Mouse (Mus musculus): ENCODE results near the gene Dhh. TPM values are rescaled to one million over a fixed set of nuclear protein-coding genes. Genes with fewer than 3 reads are reported as not detected.
A peak's percentile ranks its signal among the peaks of the same experiment; 100 is the strongest.

Dhh gene
- polyA plus RNA-seq, 1 experiment from 2014 or later: not detected

DNA sequence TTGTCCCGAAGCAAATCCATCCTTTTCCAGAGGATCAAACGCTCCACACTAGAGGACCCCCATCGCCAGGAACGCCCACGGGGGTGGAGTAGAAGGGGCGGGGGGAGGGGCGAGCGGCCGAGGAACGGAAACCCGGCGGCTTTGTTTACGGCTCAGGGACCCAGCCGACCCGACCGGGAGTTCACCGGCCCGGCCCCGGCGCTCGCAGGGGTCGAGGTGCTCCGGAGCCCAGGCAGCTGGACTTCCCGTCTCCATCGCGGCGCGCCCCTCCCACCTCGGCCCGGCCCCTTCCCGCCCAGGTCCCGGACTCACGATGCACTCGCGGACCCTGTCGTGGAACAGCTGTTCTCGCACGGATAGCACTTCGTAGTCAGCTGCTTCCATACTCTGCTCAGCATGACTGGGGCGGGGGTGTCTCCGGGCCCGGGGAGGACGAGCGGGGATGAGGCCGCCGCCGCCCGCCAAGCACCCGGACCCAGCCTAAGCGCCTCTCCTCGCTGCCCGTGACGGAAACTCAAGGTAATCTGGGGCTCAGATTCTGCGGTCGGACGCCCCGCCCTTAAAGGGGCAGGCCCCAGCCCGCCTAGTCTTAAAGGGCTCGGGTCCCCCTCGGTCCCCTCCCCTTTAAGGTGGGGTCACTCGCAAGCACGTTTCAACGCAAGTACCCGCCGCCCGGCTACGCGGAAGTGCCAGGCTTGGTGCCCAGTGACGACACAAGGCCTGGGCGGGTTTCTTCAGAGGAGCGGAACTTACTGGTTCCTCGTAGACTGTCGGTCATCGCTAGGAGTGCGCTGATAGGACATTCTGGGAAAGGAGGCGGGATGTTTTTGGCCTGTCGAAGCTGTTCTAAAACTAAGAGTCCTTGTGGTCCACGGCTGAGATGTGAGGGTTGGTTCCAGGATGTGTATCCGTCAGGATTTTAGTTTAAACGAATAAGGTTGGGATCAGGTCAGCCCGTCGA lies 19.5 kb upstream of the Dhh start, which contains the start of gene Lmbr1l:
Lmbr1l (minus strand) TSS at position 694 of the 961 bp plus-strand sequence.
- TF ChIP-seq CTCF (IDR thresholded peaks at IDR 0.05): no peak
- in situ Hi-C loops (cut with MboI; ENCODE audit: low pct_unique_long_range_greater_than_20kb): no loop called here
- ChIA-PET POLR2A (interaction anchor here (1.0 to 2.1 kb wide), 3 partner anchors 16 to 46 kb away, joined by 3 to 7 read pairs (median 3); partner anchors contain the start of genes Kmt2d and Tuba1b), CTCF (no interaction called here)
- peak; percentile 96 for DNase-seq (ENCODE audit: low read depth, low spot score)
- ATAC-seq: peak; percentile 95
- H3K27me3 ChIP-seq: no peaks in the 10 kb centered on the region

DNA sequence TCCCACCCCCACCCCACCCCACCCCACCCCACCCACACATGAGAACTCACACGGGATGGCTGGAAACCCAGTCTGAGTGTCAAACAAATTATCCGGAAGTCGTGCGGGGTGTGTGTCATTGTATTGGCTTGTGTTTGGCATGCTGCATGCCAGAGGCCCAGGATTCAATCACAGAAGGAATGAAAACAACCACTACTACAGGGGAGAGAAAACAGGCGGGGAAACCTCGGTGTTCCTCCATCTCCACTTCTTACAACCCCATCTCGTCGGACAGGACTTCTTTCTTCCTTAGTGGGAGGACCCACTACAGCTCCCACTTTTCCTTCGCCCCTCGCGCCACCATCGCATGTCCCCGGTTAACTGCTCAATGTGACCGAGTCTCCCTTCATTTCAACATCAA lies 18.8 kb upstream of the Dhh start:
- ATAC-seq (no peak), DNase-seq (ENCODE audit: low read depth, low spot score) (no peak)
- CTCF ChIA-PET: no interaction called here
- in situ Hi-C loops (cut with MboI; ENCODE audit: low pct_unique_long_range_greater_than_20kb): no loop called here
- POLR2A ChIA-PET: interaction anchor here (0.6 to 2.1 kb wide), 3 partner anchors 17 to 45 kb away, joined by 3 to 7 read pairs (median 6); partner anchors contain the start of genes Kmt2d and Tuba1b
- TF ChIP-seq CTCF (IDR thresholded peaks at IDR 0.05): no peak
- no peaks in the 10 kb centered on the region for H3K27me3 ChIP-seq

- H3K27me3 ChIP-seq: no peaks in the 10 kb centered on the region
- TF ChIP-seq CTCF (IDR thresholded peaks at IDR 0.05): no peak
- no peak for DNase-seq (ENCODE audit: low read depth, low spot score)
- ChIA-PET POLR2A (interaction anchor here (1.1 to 1.5 kb wide), 2 partner anchors 15 to 44 kb away, joined by 3 to 4 read pairs; no protein-coding TSS in a partner anchor), CTCF (interaction anchor here (0.8 to 2.4 kb wide), 8 partner anchors 9 to 133 kb away, joined by 3 to 11 read pairs (median 4); no protein-coding TSS in a partner anchor)
- no peak for ATAC-seq
- in situ Hi-C loops (cut with MboI; ENCODE audit: low pct_unique_long_range_greater_than_20kb): no loop called here
Observed at GRCm38 (mm10) chr15:98916016-98916415, 17.7 kb upstream of the Dhh start.

- TF ChIP-seq CTCF (IDR thresholded peaks at IDR 0.05): no peak
- POLR2A ChIA-PET: interaction anchor here (0.7 to 1.5 kb wide), 2 partner anchors 14 to 31 kb away, joined by 3 to 4 read pairs; no protein-coding TSS in a partner anchor
- DNase-seq (ENCODE audit: low read depth, low spot score): no peak
- in situ Hi-C loops (cut with MboI; ENCODE audit: low pct_unique_long_range_greater_than_20kb): no loop called here
- no peak for ATAC-seq
- CTCF ChIA-PET: interaction anchor here (1.0 to 2.4 kb wide), 5 partner anchors 10 to 36 kb away, joined by 3 to 11 read pairs (median 6); no protein-coding TSS in a partner anchor
- no peaks in the 10 kb centered on the region for H3K27me3 ChIP-seq
Observed at GRCm38 (mm10) chr15:98914903-98915302, 16.6 kb upstream of the Dhh start.

GRCm38 (mm10) chr15:98904692-98905091 lies 6.4 kb upstream of the Dhh start:
- in situ Hi-C loops (cut with MboI; ENCODE audit: low pct_unique_long_range_greater_than_20kb): no loop called here
- CTCF ChIA-PET: interaction anchor here (1.0 to 2.3 kb wide), 3 partner anchors 10 to 24 kb away, joined by 4 to 11 read pairs (median 11); no protein-coding TSS in a partner anchor
- no peak for ATAC-seq
- no peaks in the 10 kb centered on the region for H3K27me3 ChIP-seq
- POLR2A ChIA-PET: interaction anchor here (0.8 kb wide), 1 partner anchor 48 kb away, joined by 3 read pairs; no protein-coding TSS in a partner anchor
- no peak for TF ChIP-seq CTCF (IDR thresholded peaks at IDR 0.05)
- no peak for DNase-seq (ENCODE audit: low read depth, low spot score)

DNA sequence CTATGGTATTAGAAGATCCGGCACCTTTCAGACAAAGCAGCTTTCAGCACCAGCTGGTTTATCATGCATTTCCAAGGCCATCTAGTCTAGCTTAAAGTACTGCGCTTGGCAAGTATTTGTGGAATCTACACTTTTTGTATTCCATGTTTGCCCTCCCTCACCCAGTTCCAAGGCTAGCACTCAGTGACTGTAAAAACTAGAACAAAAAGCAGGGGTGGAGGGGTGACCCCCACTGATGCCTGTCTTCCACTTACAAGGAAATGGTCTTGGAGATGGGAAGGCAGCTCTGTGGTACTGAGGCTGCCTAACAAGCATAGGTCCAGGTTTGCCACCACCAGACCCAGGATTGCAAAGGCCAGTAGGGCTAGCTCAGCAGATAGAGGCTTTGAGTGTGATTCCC lies 4.3 kb upstream of the Dhh start:
- no peaks in the 10 kb centered on the region for H3K27me3 ChIP-seq
- ChIA-PET POLR2A (no interaction called here), CTCF (interaction anchor here (0.8 to 1.4 kb wide), 4 partner anchors 13 to 99 kb away, joined by 3 read pairs; no protein-coding TSS in a partner anchor)
- DNase-seq (ENCODE audit: low read depth, low spot score): no peak
- no peak for ATAC-seq
- in situ Hi-C loops (cut with MboI; ENCODE audit: low pct_unique_long_range_greater_than_20kb): no loop called here
- TF ChIP-seq CTCF (IDR thresholded peaks at IDR 0.05): no peak

- TF ChIP-seq CTCF (IDR thresholded peaks at IDR 0.05): no peak
- in situ Hi-C loops (cut with MboI; ENCODE audit: low pct_unique_long_range_greater_than_20kb): no loop called here
Observed at GRCm38 (mm10) chr15:98901530-98901929, 3.2 kb upstream of the Dhh start.

DNA sequence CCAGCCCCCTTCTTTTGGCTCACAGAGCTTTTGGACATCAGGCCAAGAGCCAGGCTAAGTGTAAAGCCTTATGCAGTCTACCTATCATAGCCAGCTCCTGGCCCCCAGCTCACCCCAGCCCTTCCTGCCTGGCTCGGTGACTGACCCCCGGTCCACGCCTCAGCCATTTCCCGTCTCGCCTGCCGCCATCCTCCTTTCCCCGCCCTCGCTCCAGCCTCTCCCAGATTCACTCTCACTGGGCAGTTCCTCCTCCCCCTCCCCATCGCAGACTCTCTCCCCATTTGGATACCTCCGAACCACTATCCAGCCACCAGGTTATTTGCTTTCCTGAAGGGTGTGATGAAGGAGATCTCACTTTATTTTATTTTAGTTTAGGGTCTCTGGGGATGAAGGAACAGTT lies 845 bp downstream of the Dhh start:
- no peak for ATAC-seq
- no peak for TF ChIP-seq CTCF (IDR thresholded peaks at IDR 0.05)
- CTCF ChIA-PET: no interaction called here
- in situ Hi-C loops (cut with MboI; ENCODE audit: low pct_unique_long_range_greater_than_20kb): no loop called here
- no peak for DNase-seq (ENCODE audit: low read depth, low spot score)
- H3K27me3 ChIP-seq: no peaks in the 10 kb centered on the region
- POLR2A ChIA-PET: no interaction called here

More at GRCm38 (mm10) chr15:98901530-98901929, 3.2 kb upstream of the Dhh start:
- ChIA-PET CTCF (interaction anchor here (1.0 to 1.4 kb wide), 4 partner anchors 10 to 100 kb away, joined by 3 to 10 read pairs (median 4); no protein-coding TSS in a partner anchor), POLR2A (interaction anchor here (1.4 kb wide), 1 partner anchor 14 kb away, joined by 3 read pairs; no protein-coding TSS in a partner anchor)
- no peak for ATAC-seq
- no peak for DNase-seq (ENCODE audit: low read depth, low spot score)
- H3K27me3 ChIP-seq: no peaks in the 10 kb centered on the region

GRCm38 (mm10) chr15:98895635-98896589 lies 2.4 kb downstream of the Dhh start:
- ChIA-PET CTCF (no interaction called here), POLR2A (no interaction called here)
- TF ChIP-seq CTCF (IDR thresholded peaks at IDR 0.05): no peak
- no peak for ATAC-seq
- DNase-seq (ENCODE audit: low read depth, low spot score): no peak
- in situ Hi-C loops (cut with MboI; ENCODE audit: low pct_unique_long_range_greater_than_20kb): no loop called here
- no peaks in the 10 kb centered on the region for H3K27me3 ChIP-seq
